Mouse (Mus musculus) lung, adult 10 weeks (tissue): ENCODE results near the gene Spata2l. TPM values are rescaled to one million over a fixed set of nuclear protein-coding genes. Genes with fewer than 3 reads are reported as not detected.

Source experiments
- polyA plus RNA-seq: library from polyadenylated mRNA; stranded (reverse); fragments of 350-450 nt; fragmentation: Illumina TruSeq; extraction: RNeasy Lipid Tissue Mini Kit (QIAGEN cat#74804); gene quantifications from one replicate; pipeline ENCODE4 v1.2.3, GENCODE M21; 2014; ENCODE audit warnings: low read depth, low replicate concordance; ENCODE audit not compliant: insufficient read depth

Spata2l gene
- polyA plus RNA-seq = 1.9 TPM

DNA sequence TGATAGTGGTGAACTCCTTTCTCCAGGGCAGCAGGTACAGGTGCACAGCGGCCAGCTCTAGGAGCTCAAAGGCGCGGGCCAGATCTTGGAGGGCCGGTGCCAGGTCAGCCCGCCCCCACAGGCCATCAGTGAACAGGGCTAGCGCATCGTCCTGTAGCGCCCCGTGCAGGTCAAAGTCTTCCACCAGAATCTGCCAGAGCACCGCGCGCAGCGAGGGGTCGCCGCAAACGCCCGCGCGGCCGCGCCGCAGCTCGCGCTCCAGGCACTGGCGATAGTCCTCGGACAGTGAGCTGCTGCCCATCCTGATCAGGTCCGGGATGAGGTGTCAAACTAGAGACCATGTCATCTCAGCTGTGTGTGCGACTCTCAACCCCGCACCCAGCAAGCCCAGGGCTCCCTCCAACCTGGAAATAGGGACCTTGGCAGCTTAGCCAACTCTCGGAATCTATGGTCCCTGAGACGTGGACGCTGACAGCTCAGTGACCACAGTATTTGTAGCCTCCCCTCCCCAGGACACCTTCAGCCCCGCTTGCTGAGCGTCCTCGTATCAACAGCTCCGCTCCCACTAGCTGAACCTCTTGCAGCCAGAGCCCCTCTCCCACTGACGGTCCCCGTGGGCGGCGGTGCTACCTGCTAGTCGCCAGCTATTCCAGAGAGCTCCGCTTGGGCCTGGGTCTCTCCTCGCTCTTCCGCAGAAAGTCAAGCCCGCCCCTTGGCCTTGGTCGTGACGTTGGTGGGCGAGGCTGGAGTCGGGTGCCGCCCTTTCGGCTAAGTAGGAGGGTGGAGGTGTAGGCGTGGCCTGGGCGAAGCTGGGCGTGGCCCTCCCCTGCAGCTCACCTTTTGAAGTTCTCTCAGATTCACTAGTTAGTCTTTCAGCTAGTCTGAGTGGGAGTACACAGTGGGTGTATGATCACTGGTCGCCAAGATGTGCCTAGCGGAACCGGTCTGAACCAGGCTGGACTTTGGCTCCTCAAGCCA is at the start of gene Spata2l:
Gene Spata2l (minus strand): TSS at position 714 of the 978 bp plus-strand sequence.

GRCm38 (mm10) chr8:123254099-123254885 is 18.3 kb upstream of the Spata2l start, which contains the start of the genes Zfp276 and Vps9d1:
Gene Zfp276 (plus strand): TSS chr8:123254195.
Gene Vps9d1 (minus strand): TSS chr8:123254348.

DNA sequence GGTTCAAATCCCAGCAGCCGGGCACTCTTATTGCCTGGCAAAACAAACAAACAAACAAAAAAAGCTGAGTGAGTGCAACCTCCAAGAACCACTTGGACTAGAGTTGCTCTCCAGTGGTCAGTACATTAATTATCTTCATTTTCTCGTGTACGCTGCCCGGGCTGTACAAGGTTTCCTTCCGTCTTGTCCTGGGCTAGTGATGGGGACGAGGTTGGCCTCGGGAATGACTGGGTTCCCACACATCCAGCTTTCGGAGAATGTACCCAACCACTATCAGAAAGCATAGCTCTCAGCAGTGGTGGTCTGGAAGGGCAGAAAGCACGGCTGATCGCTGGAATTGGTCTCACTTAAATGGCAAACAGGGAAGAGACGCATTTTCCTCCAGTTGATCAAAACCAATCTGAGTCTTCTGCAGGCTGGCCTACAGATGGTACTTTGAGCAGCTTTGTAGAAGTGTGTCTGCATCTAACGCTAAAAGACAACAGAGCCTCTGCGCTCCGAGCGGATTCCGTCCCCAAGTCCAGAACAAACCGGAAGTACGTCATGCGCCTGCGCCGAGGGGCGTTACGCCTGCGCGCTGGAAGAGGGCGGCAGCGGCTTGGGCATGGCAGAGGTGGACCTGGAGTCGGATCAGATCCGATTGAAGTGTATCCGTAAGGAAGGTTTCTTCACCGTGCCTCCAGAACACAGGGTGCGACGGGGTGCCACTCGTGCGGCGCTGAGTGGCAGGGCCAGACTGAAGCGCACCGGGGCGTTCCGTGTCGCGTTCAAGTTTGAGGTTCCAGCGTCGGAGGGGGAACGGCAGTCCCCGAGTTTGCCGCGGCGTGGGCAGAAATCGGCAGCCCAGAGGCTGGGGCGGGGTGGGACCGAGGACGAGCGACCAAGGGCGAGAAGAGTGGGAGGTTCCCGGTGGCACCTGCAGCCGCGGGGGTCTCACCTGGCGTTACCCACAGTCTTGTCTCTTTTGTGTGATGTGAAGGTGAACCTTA is 11.5 kb downstream of the Spata2l start, which contains the start of gene Cdk10:
Gene Cdk10 (plus strand): TSS at position 565 of the 989 bp plus-strand sequence.

GRCm38 (mm10) chr8:123212321-123213117 is 23.5 kb downstream of the Spata2l start, which contains the start of the genes Chmp1a and Spata33:
Gene Chmp1a (minus strand): TSS chr8:123212763.
Gene Spata33 (plus strand): TSS chr8:123212832.

GRCm38 (mm10) chr8:123185566-123186409 is 50.2 kb downstream of the Spata2l start, which contains the start of gene Dpep1:
Gene Dpep1 (plus strand): TSS chr8:123186242.

Other genes starting within 250 kb of the Spata2l start
- 25.1 TPM for gene Ankrd11, start 194.0 kb downstream of the Spata2l start, polyA plus RNA-seq
- gene Spg7, start 173.3 kb downstream of the Spata2l start, polyA plus RNA-seq = 33.1 TPM
- gene Rpl13, start 133.9 kb downstream of the Spata2l start, polyA plus RNA-seq = 1,402 TPM
- gene Cpne7, start 118.9 kb downstream of the Spata2l start, polyA plus RNA-seq = 0.38 TPM
- 12.7 TPM for gene Sult5a1, start 77.9 kb downstream of the Spata2l start, polyA plus RNA-seq
- 124 TPM for gene Dpep1, start 50.0 kb downstream of the Spata2l start, polyA plus RNA-seq
- gene Chmp1a, start 23.5 kb downstream of the Spata2l start, polyA plus RNA-seq = 60.6 TPM
- gene Spata33, start 23.4 kb downstream of the Spata2l start, polyA plus RNA-seq = 5.7 TPM
- 35.1 TPM for gene Cdk10, start 11.4 kb downstream of the Spata2l start, polyA plus RNA-seq
- 7.7 TPM for gene Zfp276, start 18.0 kb upstream of the Spata2l start, polyA plus RNA-seq
- gene Vps9d1, start 18.1 kb upstream of the Spata2l start, polyA plus RNA-seq = 10.6 TPM
- gene Fanca, start 82.3 kb upstream of the Spata2l start, polyA plus RNA-seq = 4.5 TPM
- gene Spire2, start 96.5 kb upstream of the Spata2l start, polyA plus RNA-seq = 2.9 TPM
- 94.2 TPM for gene Tcf25, start 137.5 kb upstream of the Spata2l start, polyA plus RNA-seq
- not detected for gene Mc1r, start 170.9 kb upstream of the Spata2l start, polyA plus RNA-seq
- 0.52 TPM for gene Tubb3, start 175.2 kb upstream of the Spata2l start, polyA plus RNA-seq
- 10.3 TPM for gene Def8, start 187.3 kb upstream of the Spata2l start, polyA plus RNA-seq
- gene Afg3l1, start 241.7 kb upstream of the Spata2l start, polyA plus RNA-seq = 13.4 TPM